Mouse (Mus musculus): Measurements from ENCODE around the gene Cers6.

DNA sequence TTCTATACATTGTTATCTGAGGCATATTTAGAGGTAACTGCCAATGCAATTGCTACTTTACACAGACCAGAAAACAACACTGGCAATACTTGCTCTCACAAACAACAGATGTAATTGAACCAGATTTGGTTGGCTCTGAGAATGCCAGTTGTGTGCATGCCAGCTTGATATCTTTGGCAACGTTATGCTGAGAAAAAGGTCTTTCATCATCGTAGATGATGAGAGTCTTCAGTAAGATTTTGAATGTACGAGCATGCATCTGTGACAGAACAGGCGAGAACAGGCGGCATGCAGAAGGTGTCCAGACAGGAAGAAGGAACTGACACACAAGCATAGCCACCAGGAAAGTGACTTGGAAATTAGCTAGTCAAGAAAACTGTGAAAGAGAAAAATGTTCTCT, 110.6 kb downstream of the Cers6 start:
- TF ChIP-seq CTCF (IDR thresholded peaks at IDR 0.05; ENCODE audit: borderline replicate concordance, insufficient read depth, low read length) (no peak), POLR2A (IDR thresholded peaks at IDR 0.05; ENCODE audit: low read depth, low read length) (no peak)
